Mouse (Mus musculus): ENCODE data around the gene 4930518I15Rik. TPM values are rescaled to one million over a fixed set of nuclear protein-coding genes. Genes with fewer than 3 reads are reported as not detected.

Gene 4930518I15Rik
- polyA plus RNA-seq, 1 experiment from 2014 or later: 6.3 TPM

- Histone ChIP-seq H3K4me3 (ENCODE audit: low read depth, low read length) (no peak overlapping the region), H3K4me2 (ENCODE audit: low read depth, severe bottlenecking) (no peak overlapping the region), H3K4me1 (ENCODE audit: control insufficient read depth, insufficient read depth, low read length) (peaks cover 5% of the 10 kb centered on the region), H3K36me3 (ENCODE audit: control insufficient read depth, insufficient read depth, low read length) (no peaks in the 10 kb centered on the region), H3K9ac (ENCODE audit: low read length) (no peak overlapping the region), H3K27me3 (ENCODE audit: control insufficient read depth, insufficient read depth, low read length) (no peaks in the 10 kb centered on the region), H3K9me3 (ENCODE audit: control insufficient read depth, low read length) (no peaks in the 10 kb centered on the region), H3K27ac (replicated peaks; ENCODE audit: low read depth, low read length) (no peak overlapping the region)
- ATAC-seq (ENCODE audit: insufficient number of reproducible peaks, low FRiP score, low TSS enrichment, low read depth): 0 out of 2 replicates have a peak, but pooled peaks have one; percentile 26
- peak; percentile 83 for DNase-seq (ENCODE audit: low spot score)
- WGBS: 55% methylated on average over 2 of the region's 2 CpGs
These were observed 48.2 kb downstream of the 4930518I15Rik start for GRCm38 (mm10) chr2:156809579-156809978.

GRCm38 (mm10) chr2:156806886-156807285 lies 50.9 kb downstream of the 4930518I15Rik start:
- H3K4me1 ChIP-seq (ENCODE audit: control insufficient read depth, insufficient read depth, low read length): no peaks in the 10 kb centered on the region
- no peak overlapping the region for H3K9ac ChIP-seq (ENCODE audit: low read length)
- DNase-seq (ENCODE audit: low spot score): no peak
- WGBS: 72% methylated on average over 6 of the region's 6 CpGs
- no peaks in the 10 kb centered on the region for H3K9me3 ChIP-seq (ENCODE audit: control insufficient read depth, low read length)
- H3K4me3 ChIP-seq (ENCODE audit: low read depth, low read length): no peak overlapping the region
- ATAC-seq (ENCODE audit: insufficient number of reproducible peaks, low FRiP score, low TSS enrichment, low read depth): no peak
- H3K27me3 ChIP-seq (ENCODE audit: control insufficient read depth, insufficient read depth, low read length): no peaks in the 10 kb centered on the region
- H3K4me2 ChIP-seq (ENCODE audit: low read depth, severe bottlenecking): no peak overlapping the region
- no peaks in the 10 kb centered on the region for H3K36me3 ChIP-seq (ENCODE audit: control insufficient read depth, insufficient read depth, low read length)
- H3K27ac ChIP-seq (replicated peaks; ENCODE audit: low read depth, low read length): no peak overlapping the region

Other genes with a start within 250 kb of the 4930518I15Rik start
- gene Dlgap4, start 244.2 kb downstream of the 4930518I15Rik start, polyA plus RNA-seq (2014; fragmentation: Nextera tagmentation; extraction: Ambion mirVana): 119 and 121 TPM in 2 replicates
- 82.0 and 83.8 TPM in 2 replicates for gene Myl9, start 82.5 kb downstream of the 4930518I15Rik start, polyA plus RNA-seq (2014; fragmentation: Nextera tagmentation; extraction: Ambion mirVana)
- 99.5 and 100.0 TPM in 2 replicates for gene Tgif2, start 17.9 kb downstream of the 4930518I15Rik start, polyA plus RNA-seq (2014; fragmentation: Nextera tagmentation; extraction: Ambion mirVana)
- 190 and 202 TPM in 2 replicates for gene Rab5if, start 5.2 kb upstream of the 4930518I15Rik start, polyA plus RNA-seq (2014; fragmentation: Nextera tagmentation; extraction: Ambion mirVana)
- 0.51 and 0.52 TPM in 2 replicates for gene Sla2, start 29.2 kb upstream of the 4930518I15Rik start, polyA plus RNA-seq (2014; fragmentation: Nextera tagmentation; extraction: Ambion mirVana)
- gene Ndrg3, start 134.1 kb upstream of the 4930518I15Rik start, polyA plus RNA-seq (2014; fragmentation: Nextera tagmentation; extraction: Ambion mirVana): 40.3 and 40.7 TPM in 2 replicates
- 55.5 and 57.0 TPM in 2 replicates for gene Dsn1, start 149.2 kb upstream of the 4930518I15Rik start, polyA plus RNA-seq (2014; fragmentation: Nextera tagmentation; extraction: Ambion mirVana)
- 5.7 and 7.0 TPM in 2 replicates for gene Soga1, start 221.3 kb upstream of the 4930518I15Rik start, polyA plus RNA-seq (2014; fragmentation: Nextera tagmentation; extraction: Ambion mirVana)
- gene Tldc2, start 229.1 kb upstream of the 4930518I15Rik start, polyA plus RNA-seq (2014; fragmentation: Nextera tagmentation; extraction: Ambion mirVana): not detected in 2 replicates